Mouse (Mus musculus): ENCODE results near the gene Apol7e. TPM values are rescaled to one million over a fixed set of nuclear protein-coding genes. Genes with fewer than 3 reads are reported as not detected.
"Not testable (repeated sequence)": the region's sequence is repeated elsewhere in the genome, so short reads cannot be mapped to it uniquely, and the experiment has no call there.

The Apol7e gene
- polyA plus RNA-seq, 1 experiment from 2014 or later: not detected

- not testable (repeated sequence) for H3K4me2 ChIP-seq; H3K9me3 ChIP-seq; H3K4me3 ChIP-seq (replicated peaks); H3K36me3 ChIP-seq (replicated peaks); H3K27ac ChIP-seq; H3K4me1 ChIP-seq; H3K27me3 ChIP-seq; ATAC-seq (ENCODE audit: low FRiP score); H3K9ac ChIP-seq
- 80% methylated on average over 6 of the region's 6 CpGs for WGBS
Observed at GRCm38 (mm10) chr15:77725393-77726020, 26.9 kb downstream of the Apol7e start.

GRCm38 (mm10) chr15:77727139-77727538 lies 28.5 kb downstream of the Apol7e start:
- H3K9ac ChIP-seq; H3K4me3 ChIP-seq (replicated peaks); H3K27me3 ChIP-seq; H3K36me3 ChIP-seq (replicated peaks); H3K4me1 ChIP-seq; H3K9me3 ChIP-seq; H3K27ac ChIP-seq; H3K4me2 ChIP-seq; ATAC-seq (ENCODE audit: low FRiP score): not testable (repeated sequence)
- WGBS: 10% methylated on average over 3 of the region's 3 CpGs

- H3K4me2 ChIP-seq; H3K4me1 ChIP-seq; H3K9ac ChIP-seq; ATAC-seq (ENCODE audit: low FRiP score); H3K36me3 ChIP-seq (replicated peaks); H3K27ac ChIP-seq; H3K9me3 ChIP-seq; H3K4me3 ChIP-seq (replicated peaks); H3K27me3 ChIP-seq: not testable (repeated sequence)
- WGBS: 91% methylated on average over 3 of the region's 3 CpGs
Observed at GRCm38 (mm10) chr15:77727745-77728144, 29.1 kb downstream of the Apol7e start.

- not testable (repeated sequence) for H3K4me3 ChIP-seq (replicated peaks); H3K9ac ChIP-seq; H3K4me1 ChIP-seq; H3K36me3 ChIP-seq (replicated peaks); H3K27me3 ChIP-seq; ATAC-seq (ENCODE audit: low FRiP score); H3K9me3 ChIP-seq; H3K4me2 ChIP-seq; H3K27ac ChIP-seq
- WGBS: no CpG with 5 or more reads among the region's 4 CpGs
Observed at GRCm38 (mm10) chr15:77728739-77729138, 30.1 kb downstream of the Apol7e start, which contains the start of gene Apol9b. Apol9b (plus strand) TSS chr15:77729039.

GRCm38 (mm10) chr15:77731605-77732004 lies 32.9 kb downstream of the Apol7e start:
- no peaks in the 10 kb centered on the region for H3K36me3 ChIP-seq (replicated peaks)
- no peak overlapping the region for H3K4me3 ChIP-seq (replicated peaks)
- H3K9ac ChIP-seq: no peak overlapping the region
- no peaks in the 10 kb centered on the region for H3K27me3 ChIP-seq
- H3K27ac ChIP-seq: no peak overlapping the region
- no peaks in the 10 kb centered on the region for H3K4me1 ChIP-seq
- no peak for ATAC-seq (ENCODE audit: low FRiP score)
- no peaks in the 10 kb centered on the region for H3K9me3 ChIP-seq
- 92% methylated on average over 5 of the region's 5 CpGs for WGBS
- H3K4me2 ChIP-seq: no peak overlapping the region

- not testable (repeated sequence) for H3K9ac ChIP-seq; H3K4me3 ChIP-seq (replicated peaks); H3K36me3 ChIP-seq (replicated peaks); H3K9me3 ChIP-seq; H3K27ac ChIP-seq; H3K27me3 ChIP-seq; ATAC-seq (ENCODE audit: low FRiP score); H3K4me1 ChIP-seq; H3K4me2 ChIP-seq
- WGBS: 72% methylated on average over 10 of the region's 10 CpGs
Observed at GRCm38 (mm10) chr15:77732851-77733250, 34.2 kb downstream of the Apol7e start.

GRCm38 (mm10) chr15:77733380-77733779 lies 34.7 kb downstream of the Apol7e start:
- 86% methylated on average over 8 of the region's 8 CpGs for WGBS
- H3K4me1 ChIP-seq; H3K9me3 ChIP-seq; H3K27ac ChIP-seq; H3K27me3 ChIP-seq; H3K9ac ChIP-seq; ATAC-seq (ENCODE audit: low FRiP score); H3K36me3 ChIP-seq (replicated peaks); H3K4me3 ChIP-seq (replicated peaks); H3K4me2 ChIP-seq: not testable (repeated sequence)

GRCm38 (mm10) chr15:77733903-77734302 lies 35.2 kb downstream of the Apol7e start:
- WGBS: 63% methylated on average over 4 of the region's 4 CpGs
- not testable (repeated sequence) for H3K27me3 ChIP-seq; H3K4me1 ChIP-seq; ATAC-seq (ENCODE audit: low FRiP score); H3K4me2 ChIP-seq; H3K4me3 ChIP-seq (replicated peaks); H3K9me3 ChIP-seq; H3K36me3 ChIP-seq (replicated peaks); H3K9ac ChIP-seq; H3K27ac ChIP-seq

GRCm38 (mm10) chr15:77740511-77741297 lies 42.0 kb downstream of the Apol7e start:
- H3K4me2 ChIP-seq: no peak overlapping the region
- ATAC-seq (ENCODE audit: low FRiP score): no peak
- H3K4me1 ChIP-seq: 0 out of 2 replicates have a peak, but pooled peaks cover 4% of the 10 kb centered on the region
- no peak overlapping the region for H3K27ac ChIP-seq
- H3K27me3 ChIP-seq: no peaks in the 10 kb centered on the region
- WGBS: 81% methylated on average over 9 of the region's 9 CpGs
- no peak overlapping the region for H3K4me3 ChIP-seq (replicated peaks)
- no peak overlapping the region for H3K9ac ChIP-seq
- H3K9me3 ChIP-seq: no peaks in the 10 kb centered on the region
- H3K36me3 ChIP-seq (replicated peaks): no peaks in the 10 kb centered on the region

GRCm38 (mm10) chr15:77741556-77741955 lies 42.9 kb downstream of the Apol7e start:
- 91% methylated on average over 6 of the region's 6 CpGs for WGBS
- not testable (repeated sequence) for H3K4me2 ChIP-seq; H3K36me3 ChIP-seq (replicated peaks); H3K9ac ChIP-seq; H3K9me3 ChIP-seq; H3K4me1 ChIP-seq; H3K27me3 ChIP-seq; ATAC-seq (ENCODE audit: low FRiP score); H3K27ac ChIP-seq; H3K4me3 ChIP-seq (replicated peaks)

GRCm38 (mm10) chr15:77744632-77745031 lies 46.0 kb downstream of the Apol7e start:
- Histone ChIP-seq H3K27ac (no peak overlapping the region), H3K27me3 (no peaks in the 10 kb centered on the region), H3K4me3 (replicated peaks) (no peak overlapping the region), H3K4me2 (no peak overlapping the region), H3K9ac (no peak overlapping the region), H3K4me1 (0 out of 2 replicates have a peak, but pooled peaks cover 4% of the 10 kb centered on the region), H3K36me3 (replicated peaks) (no peaks in the 10 kb centered on the region), H3K9me3 (no peaks in the 10 kb centered on the region)
- WGBS: 45% methylated on average over 5 of the region's 5 CpGs
- no peak for ATAC-seq (ENCODE audit: low FRiP score)

- H3K27me3 ChIP-seq: no peaks in the 10 kb centered on the region
- no peak overlapping the region for H3K27ac ChIP-seq
- no peak overlapping the region for H3K4me3 ChIP-seq (replicated peaks)
- no peaks in the 10 kb centered on the region for H3K36me3 ChIP-seq (replicated peaks)
- no peak for ATAC-seq (ENCODE audit: low FRiP score)
- H3K9me3 ChIP-seq: no peaks in the 10 kb centered on the region
- no peak overlapping the region for H3K4me2 ChIP-seq
- no peak overlapping the region for H3K9ac ChIP-seq
- 0 out of 2 replicates have a peak, but pooled peaks cover 4% of the 10 kb centered on the region for H3K4me1 ChIP-seq
Observed at GRCm38 (mm10) chr15:77745081-77745480, 46.4 kb downstream of the Apol7e start.

- H3K27me3 ChIP-seq: no peaks in the 10 kb centered on the region
- H3K36me3 ChIP-seq (replicated peaks): no peaks in the 10 kb centered on the region
- no peak overlapping the region for H3K4me2 ChIP-seq
- no peak overlapping the region for H3K27ac ChIP-seq
- no peak for ATAC-seq (ENCODE audit: low FRiP score)
- 0 out of 2 replicates have a peak, but pooled peaks cover 4% of the 10 kb centered on the region for H3K4me1 ChIP-seq
- H3K9ac ChIP-seq: no peak overlapping the region
- no peaks in the 10 kb centered on the region for H3K9me3 ChIP-seq
- 77% methylated on average over 1 of the region's 1 CpGs for WGBS
- H3K4me3 ChIP-seq (replicated peaks): no peak overlapping the region
Observed at GRCm38 (mm10) chr15:77746326-77746725, 47.7 kb downstream of the Apol7e start.

Measured in forebrain, embryonic 12.5 days (tissue).